Mouse (Mus musculus) liver, embryonic 15.5 days (tissue): ENCODE data around the gene Klk1b5. TPM values are rescaled to one million over a fixed set of nuclear protein-coding genes. Genes with fewer than 3 reads are reported as not detected.
A peak's percentile ranks its signal among the peaks of the same experiment; 100 is the strongest.
"Not testable (repeated sequence)": the region's sequence is repeated elsewhere in the genome, so short reads cannot be mapped to it uniquely, and the experiment has no call there.

Experiments
- ATAC-seq: fragments of 200-750 bp; cut with Nextera tagmentation; 2 replicates; pipeline ENCODE4 v1.8.0; 2017; ENCODE audit warnings: moderate number of reproducible peaks, mild to moderate bottlenecking, moderate library complexity; ENCODE audit not compliant: insufficient read depth
- H3K27ac ChIP-seq: fragments of 300-500 bp; sonication (generic); replicated peaks from 2 replicates; pipeline ENCODE4 v1.5.1; 2015; ENCODE audit warnings: mild to moderate bottlenecking, inconsistent platforms
- H3K27me3 ChIP-seq: fragments of 300-500 bp; sonication (generic); 2 replicates; pipeline ENCODE4 v1.6.1; 2015; ENCODE audit warnings: mild to moderate bottlenecking, inconsistent platforms
- H3K36me3 ChIP-seq: fragments of 300-500 bp; sonication (generic); replicated peaks from 2 replicates; pipeline ENCODE4 v1.6.1; 2015; ENCODE audit warnings: moderate library complexity, mild to moderate bottlenecking, inconsistent platforms
- H3K4me1 ChIP-seq: fragments of 300-500 bp; sonication (generic); replicated peaks from 2 replicates; pipeline ENCODE4 v1.6.1; 2015; ENCODE audit warnings: inconsistent platforms
- H3K4me2 ChIP-seq: fragments of 300-500 bp; sonication (generic); 2 replicates; pipeline ENCODE4 v1.6.1; 2015; ENCODE audit warnings: moderate library complexity, mild to moderate bottlenecking, inconsistent platforms
- H3K4me3 ChIP-seq: fragments of 300-500 bp; sonication (generic); replicated peaks from 2 replicates; pipeline ENCODE4 v1.5.1; 2015; ENCODE audit warnings: mild to moderate bottlenecking, inconsistent platforms
- H3K9ac ChIP-seq: fragments of 300-500 bp; sonication (generic); 2 replicates; pipeline ENCODE4 v1.6.1; 2015; ENCODE audit warnings: moderate library complexity, mild to moderate bottlenecking, inconsistent platforms
- H3K9me3 ChIP-seq: fragments of 300-500 bp; sonication (generic); replicated peaks from 2 replicates; pipeline ENCODE4 v1.6.1; 2016; ENCODE audit warnings: inconsistent platforms
- WGBS: fragments of 180-500 bp; shearing (Covaris S2); methylation state at CpG from one replicate; pipeline ENCODE4 v1.1.7; 2015; ENCODE audit warnings: mixed read lengths; ENCODE audit not compliant: insufficient replicate concordance; 5-methylcytosine and 5-hydroxymethylcytosine counted together
- polyA plus RNA-seq: library from polyadenylated mRNA; unstranded; fragments of >200 nt; fragmentation: Nextera tagmentation; extraction: Ambion mirVana; gene quantifications from 2 replicates; pipeline ENCODE4 v1.2.1, GENCODE M21; 2015

Klk1b5 gene
- polyA plus RNA-seq, 1 experiment from 2014 or later = not detected

GRCm38 (mm10) chr7:44239913-44240312 is 24.2 kb downstream of the Klk1b5 start:
- H3K4me1 ChIP-seq = peaks cover 2% of the 10 kb centered on the region; the same call in 1 of the 2 replicates
- no peak overlapping the region for H3K4me3 ChIP-seq
- 23% methylated on average over 2 of the region's 2 CpGs for WGBS

GRCm38 (mm10) chr7:44240712-44241111 is 25.0 kb downstream of the Klk1b5 start:
- ATAC-seq = peak; percentile 51; the same call in 1 of the 2 replicates
- Histone ChIP-seq H3K4me2 (no peak overlapping the region), H3K4me3 (no peak overlapping the region), H3K9ac (no peak overlapping the region), H3K27ac (no peak overlapping the region), H3K36me3 (no peaks in the 10 kb centered on the region), H3K9me3 (no peaks in the 10 kb centered on the region), H3K4me1 (peaks cover 10% of the 10 kb centered on the region), H3K27me3 (no peaks in the 10 kb centered on the region)
- WGBS = 28% methylated on average over 1 of the region's 1 CpGs

More at GRCm38 (mm10) chr7:44239913-44240312, 24.2 kb downstream of the Klk1b5 start:
- no peak overlapping the region for H3K4me2 ChIP-seq
- H3K36me3 ChIP-seq = no peaks in the 10 kb centered on the region
- H3K9ac ChIP-seq = no peak overlapping the region
- no peak for ATAC-seq
- H3K27me3 ChIP-seq = no peaks in the 10 kb centered on the region
- H3K9me3 ChIP-seq = no peaks in the 10 kb centered on the region
- no peak overlapping the region for H3K27ac ChIP-seq

DNA sequence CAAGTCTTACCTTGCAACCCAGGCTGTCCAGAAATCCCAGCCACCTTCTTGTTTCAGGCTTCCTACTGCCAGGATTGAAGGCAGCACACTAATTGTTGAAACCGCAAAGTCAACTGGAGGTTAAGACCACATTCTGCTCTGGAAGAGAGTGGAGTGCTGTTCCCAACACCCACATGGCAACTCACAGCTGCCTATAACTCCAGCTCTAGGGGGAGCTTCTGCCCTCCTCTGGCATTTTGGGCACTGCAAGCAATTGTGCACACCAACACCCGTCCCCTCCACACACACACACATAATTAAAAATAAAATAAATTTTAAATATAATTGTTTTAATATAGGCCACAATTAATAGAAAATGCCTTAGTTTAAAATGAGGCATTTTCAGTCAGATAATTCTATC is 25.4 kb downstream of the Klk1b5 start:
- 54% methylated on average over 2 of the region's 2 CpGs for WGBS
- H3K36me3 ChIP-seq = no peaks in the 10 kb centered on the region
- ATAC-seq = no peak

DNA sequence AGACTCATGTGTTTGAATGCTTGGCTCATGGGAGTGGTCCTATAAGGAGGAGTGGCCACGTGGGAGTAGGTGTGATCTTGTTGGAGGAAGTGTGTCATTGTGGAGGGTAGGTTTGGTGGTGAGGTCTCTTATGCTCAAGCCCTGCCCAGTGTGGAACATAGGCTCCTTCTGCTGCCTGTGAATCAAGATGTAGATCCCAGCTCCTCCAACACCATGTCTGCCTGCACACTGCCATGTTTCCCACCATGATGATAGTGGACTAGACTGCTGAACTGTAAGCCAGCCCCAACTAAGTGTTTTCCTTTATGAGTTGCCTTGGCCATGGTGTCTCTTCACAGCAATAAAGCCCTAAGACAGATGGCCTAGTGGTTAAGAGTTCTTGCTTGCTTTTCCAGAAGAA is 28.3 kb downstream of the Klk1b5 start:
- Histone ChIP-seq H3K36me3 (peaks cover 12% of the 10 kb centered on the region), H3K27ac (no peak overlapping the region), H3K4me2 (no peak overlapping the region), H3K4me1 (peaks cover 36% of the 10 kb centered on the region), H3K9ac (no peak overlapping the region), H3K9me3 (no peaks in the 10 kb centered on the region), H3K27me3 (no peaks in the 10 kb centered on the region), H3K4me3 (no peak overlapping the region)
- no peak for ATAC-seq
- WGBS = 42% methylated on average over 1 of the region's 1 CpGs

More for the DNA sequence above, 25.4 kb downstream of the Klk1b5 start:
- Histone ChIP-seq H3K4me2 (no peak overlapping the region), H3K9ac (no peak overlapping the region), H3K27ac (no peak overlapping the region), H3K4me1 (peaks cover 15% of the 10 kb centered on the region), H3K27me3 (no peaks in the 10 kb centered on the region), H3K9me3 (no peaks in the 10 kb centered on the region), H3K4me3 (no peak overlapping the region)

GRCm38 (mm10) chr7:44246055-44246983 is 30.6 kb downstream of the Klk1b5 start, which contains the start of the genes 1700028J19Rik and 2410002F23Rik:
Gene 1700028J19Rik, minus strand, starts transcription at chr7:44246695.
Gene 2410002F23Rik, plus strand, starts transcription at chr7:44246722.
- under 1% methylated on average over 62 of the region's 62 CpGs for WGBS
- peak; percentile 89 for ATAC-seq
- Histone ChIP-seq H3K4me2 (peak within 1 kb of the TSS; percentile 91), H3K9ac (peak within 1 kb of the TSS; percentile 88), H3K4me1 (peaks cover 38% of the 10 kb centered on the region), H3K4me3 (peak within 1 kb of the TSS; percentile 95), H3K27me3 (no peaks in the 10 kb centered on the region), H3K9me3 (no peaks in the 10 kb centered on the region), H3K36me3 (peaks cover 35% of the 10 kb centered on the region), H3K27ac (peak within 1 kb of the TSS; percentile 89)

DNA sequence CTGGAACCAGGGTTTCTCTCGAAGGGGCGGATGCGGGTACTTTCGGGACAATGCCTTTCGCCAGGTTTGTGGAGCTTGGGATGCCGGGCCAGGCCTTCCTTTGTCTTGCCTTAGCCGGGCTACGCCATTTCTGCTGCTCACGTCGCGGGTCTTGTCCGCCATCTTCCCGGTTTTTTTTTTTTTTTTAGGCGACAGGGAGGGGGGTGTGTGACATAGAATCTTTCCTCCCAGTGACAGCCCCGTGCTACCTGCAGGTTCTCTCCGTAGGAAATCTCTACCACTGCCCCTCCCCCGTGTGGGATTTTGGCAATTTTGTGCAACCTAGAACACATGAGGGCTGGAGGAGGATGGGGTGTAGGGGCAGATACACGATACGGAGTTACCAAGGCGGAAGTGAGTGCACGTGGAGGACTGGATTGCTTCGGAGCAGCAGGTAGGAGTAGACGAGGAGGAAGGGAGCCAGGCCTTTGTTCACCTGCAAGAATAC is 31.3 kb downstream of the Klk1b5 start:
- WGBS = under 1% methylated on average over 23 of the region's 23 CpGs
- peak overlapping the region; percentile 95 for H3K4me3 ChIP-seq
- no peaks in the 10 kb centered on the region for H3K9me3 ChIP-seq
- H3K27ac ChIP-seq = peak overlapping the region; percentile 89
- H3K36me3 ChIP-seq = peaks cover 38% of the 10 kb centered on the region
- ATAC-seq = peak; percentile 13; the same call in 1 of the 2 replicates
- H3K4me1 ChIP-seq = peaks cover 38% of the 10 kb centered on the region
- H3K27me3 ChIP-seq = no peaks in the 10 kb centered on the region
- peak overlapping the region; percentile 88 for H3K9ac ChIP-seq
- H3K4me2 ChIP-seq = peak overlapping the region; percentile 91

- H3K27ac ChIP-seq = no peak overlapping the region
- no peak for ATAC-seq
- peaks cover 38% of the 10 kb centered on the region for H3K4me1 ChIP-seq
- peak overlapping the region; percentile 91 for H3K4me2 ChIP-seq
- no peaks in the 10 kb centered on the region for H3K27me3 ChIP-seq
- H3K4me3 ChIP-seq = peak overlapping the region; percentile 95
- no peaks in the 10 kb centered on the region for H3K9me3 ChIP-seq
- H3K36me3 ChIP-seq = peaks cover 47% of the 10 kb centered on the region
- peak overlapping the region; percentile 39; the same call in 1 of the 2 replicates for H3K9ac ChIP-seq
- 73% methylated on average over 2 of the region's 2 CpGs for WGBS
Observed at GRCm38 (mm10) chr7:44247971-44248370, 32.2 kb downstream of the Klk1b5 start.

- H3K9me3 ChIP-seq = no peaks in the 10 kb centered on the region
- no peak overlapping the region for H3K4me3 ChIP-seq
- ATAC-seq = no peak
- H3K4me2 ChIP-seq = no peak overlapping the region
- H3K9ac ChIP-seq = no peak overlapping the region
- peaks cover 38% of the 10 kb centered on the region for H3K4me1 ChIP-seq
- 79% methylated on average over 4 of the region's 4 CpGs for WGBS
- no peaks in the 10 kb centered on the region for H3K27me3 ChIP-seq
- peaks cover 51% of the 10 kb centered on the region for H3K36me3 ChIP-seq
- H3K27ac ChIP-seq = no peak overlapping the region
Observed at GRCm38 (mm10) chr7:44249248-44249647, 33.5 kb downstream of the Klk1b5 start.

- Histone ChIP-seq H3K4me1 (peaks cover 28% of the 10 kb centered on the region), H3K36me3 (peaks cover 51% of the 10 kb centered on the region)
- WGBS = 77% methylated on average over 17 of the region's 17 CpGs
- not testable (repeated sequence) for H3K4me3 ChIP-seq, H3K27me3 ChIP-seq, H3K9me3 ChIP-seq, H3K27ac ChIP-seq, H3K9ac ChIP-seq, H3K4me2 ChIP-seq, ATAC-seq
Observed at GRCm38 (mm10) chr7:44250732-44251275, 35.1 kb downstream of the Klk1b5 start.

- H3K9me3 ChIP-seq = no peaks in the 10 kb centered on the region
- no peak overlapping the region for H3K4me2 ChIP-seq
- no peaks in the 10 kb centered on the region for H3K27me3 ChIP-seq
- H3K9ac ChIP-seq = no peak overlapping the region
- WGBS = 59% methylated on average over 15 of the region's 15 CpGs
- H3K27ac ChIP-seq = no peak overlapping the region
- no peak overlapping the region for H3K4me3 ChIP-seq
- peaks cover 10% of the 10 kb centered on the region for H3K4me1 ChIP-seq
- peaks cover 48% of the 10 kb centered on the region for H3K36me3 ChIP-seq
- ATAC-seq = no peak
Observed at GRCm38 (mm10) chr7:44253023-44253616, 37.4 kb downstream of the Klk1b5 start.

DNA sequence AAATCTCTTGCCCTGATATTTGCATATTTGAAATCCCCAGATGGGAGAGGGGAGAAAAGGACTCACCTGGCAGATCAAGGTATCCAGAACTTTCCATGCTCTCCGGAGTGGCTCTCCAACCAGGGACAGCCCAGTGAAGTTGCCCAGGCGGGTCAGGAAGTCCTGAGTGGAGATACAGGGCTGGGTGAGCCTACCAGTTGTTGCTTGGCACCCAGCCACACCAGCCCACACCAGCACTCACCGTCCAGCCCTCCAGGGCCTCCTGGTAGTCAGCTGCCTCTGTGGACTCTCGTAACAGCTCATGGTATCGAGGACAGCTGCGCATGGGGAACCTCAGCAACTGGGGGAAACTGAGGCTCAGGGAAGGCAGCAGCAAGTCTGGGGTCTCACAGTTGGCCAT is 39.2 kb downstream of the Klk1b5 start:
- Histone ChIP-seq H3K4me3 (no peak overlapping the region), H3K27ac (no peak overlapping the region), H3K4me1 (no peaks in the 10 kb centered on the region), H3K4me2 (no peak overlapping the region), H3K36me3 (peaks cover 30% of the 10 kb centered on the region), H3K9me3 (no peaks in the 10 kb centered on the region), H3K9ac (no peak overlapping the region), H3K27me3 (no peaks in the 10 kb centered on the region)
- no peak for ATAC-seq
- whole genome bisulfite sequencing = 63% methylated on average over 6 of the region's 6 CpGs
